Mouse (Mus musculus): Measurements from ENCODE around the gene Men1.

GRCm38 (mm10) chr19:6306586-6306985 is 28.2 kb upstream of the Men1 start:
- TF ChIP-seq CTCF (conservative IDR thresholded peaks at IDR 0.05 in 1 of 2, IDR thresholded peaks at IDR 0.05 in 1 of 2; ENCODE audit: low read depth in 2 of 2, low read length in 2 of 2) (peak; percentile 5 to 70; a peak in 2 of 4 replicates), EP300 (IDR thresholded peaks at IDR 0.05; ENCODE audit: low read length) (no peak), MAFK (IDR thresholded peaks at IDR 0.05; ENCODE audit: insufficient replicate concordance, low read length) (no peak), ELF1 (IDR thresholded peaks at IDR 0.05; ENCODE audit: low read depth, low read length) (no peak), USF1 (IDR thresholded peaks at IDR 0.05; ENCODE audit: low read depth, low read length) (no peak), POLR2A (IDR thresholded peaks at IDR 0.05; ENCODE audit: low read depth, low read length) (no peak), JUND (conservative IDR thresholded peaks at IDR 0.05; ENCODE audit: low read depth, low read length) (no peak), RAD21 (IDR thresholded peaks at IDR 0.05; ENCODE audit: low read depth, low read length) (peak; percentile 27), ETS1 (conservative IDR thresholded peaks at IDR 0.05; ENCODE audit: low read depth, low read length) (no peak), SMC3 (IDR thresholded peaks at IDR 0.05; ENCODE audit: low read depth, low read length) (peak; percentile 60), ZMIZ1 (IDR thresholded peaks at IDR 0.05; ENCODE audit: low read depth, low read length) (no peak)
